Mouse (Mus musculus): ENCODE data around the gene Ezr.

GRCm38 (mm10) chr17:6789581-6790118 lies 7.1 kb upstream of the Ezr start:
- TF ChIP-seq CTCF (conservative IDR thresholded peaks at IDR 0.05; ENCODE audit: insufficient read depth, insufficient read length, low read depth, low read length) (no peak), POLR2A (IDR thresholded peaks at IDR 0.05; ENCODE audit: low read depth, low read length) (no peak)
